Mouse (Mus musculus): Measurements from ENCODE around the gene Sema3b. TPM values are rescaled to one million over a fixed set of nuclear protein-coding genes. Genes with fewer than 3 reads are reported as not detected.

Sema3b gene
- polyA plus RNA-seq, 1 experiment from 2014 or later: 3.2 TPM

DNA sequence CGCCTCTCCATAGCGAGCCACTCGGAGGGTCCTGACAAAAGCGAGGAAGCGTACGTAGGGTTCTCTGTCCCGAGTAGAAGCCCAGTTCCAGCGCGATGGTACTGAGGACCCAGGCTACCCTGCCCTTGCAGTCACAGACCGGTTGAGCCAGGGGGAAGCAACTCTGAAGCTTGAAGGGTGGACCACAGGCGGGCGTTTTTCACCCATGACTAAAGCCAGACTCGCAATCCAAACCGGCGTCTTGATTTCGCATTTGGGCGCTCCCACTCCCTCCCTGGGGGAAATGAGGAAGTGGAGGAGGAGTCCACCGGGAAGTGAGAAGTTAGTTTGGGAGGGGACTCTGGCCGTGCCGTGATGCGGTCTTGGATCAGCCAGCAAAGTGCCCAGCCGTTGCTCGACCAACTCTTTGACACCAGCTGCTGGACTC lies 54.0 kb downstream of the Sema3b start:
- DNase-seq: peak; percentile 54
- Histone ChIP-seq H3K4me2 (ENCODE audit: low read length) (peak overlapping the region; percentile 92), H3K4me1 (ENCODE audit: control insufficient read depth, insufficient read depth, low read length) (peaks cover 26% of the 10 kb centered on the region), H3K9ac (replicated peaks; ENCODE audit: low read length) (peak overlapping the region; percentile 76), H3K9me3 (ENCODE audit: control insufficient read depth, low read length) (no peaks in the 10 kb centered on the region), H3K4me3 (replicated peaks; ENCODE audit: low read depth, low read length) (peak overlapping the region; percentile 73), H3K27me3 (ENCODE audit: control insufficient read depth, insufficient read depth, low read length) (peaks cover 30% of the 10 kb centered on the region), H3K27ac (replicated peaks; ENCODE audit: low read depth, low read length) (peak overlapping the region; percentile 88), H3K36me3 (ENCODE audit: control insufficient read depth, insufficient read depth, low read length) (peaks cover 33% of the 10 kb centered on the region)
- under 1% methylated on average over 23 of the region's 23 CpGs for WGBS
- no peak for ATAC-seq (ENCODE audit: low FRiP score, low TSS enrichment)

DNA sequence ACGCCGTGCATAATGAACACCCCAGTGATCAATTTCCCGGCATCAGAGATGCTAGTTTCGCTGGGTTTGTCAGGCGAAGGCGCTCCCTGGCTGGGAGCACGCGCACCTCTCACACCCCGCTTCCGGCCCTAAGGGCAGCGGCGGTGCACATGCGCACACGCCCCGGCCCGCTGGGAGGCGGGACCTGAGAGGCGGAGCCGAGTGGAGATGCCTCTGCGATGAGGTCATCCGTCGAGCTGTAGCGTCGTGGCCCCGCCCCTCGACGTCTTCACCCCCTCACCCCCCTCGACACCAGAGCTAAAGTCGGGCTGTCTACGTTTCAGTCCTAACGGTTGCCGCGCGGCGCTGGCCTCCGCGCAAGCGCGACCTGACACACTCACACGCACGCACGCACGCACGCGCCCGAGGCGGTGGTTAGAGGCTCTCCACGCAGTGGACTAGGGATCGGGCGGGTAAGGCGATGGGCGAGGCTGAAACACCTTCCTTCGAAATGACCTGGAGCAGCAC lies 54.7 kb downstream of the Sema3b start:
- Histone ChIP-seq H3K27me3 (ENCODE audit: control insufficient read depth, insufficient read depth, low read length) (peaks cover 30% of the 10 kb centered on the region), H3K36me3 (ENCODE audit: control insufficient read depth, insufficient read depth, low read length) (peaks cover 27% of the 10 kb centered on the region), H3K4me1 (ENCODE audit: control insufficient read depth, insufficient read depth, low read length) (peaks cover 26% of the 10 kb centered on the region), H3K9me3 (ENCODE audit: control insufficient read depth, low read length) (no peaks in the 10 kb centered on the region), H3K4me3 (replicated peaks; ENCODE audit: low read depth, low read length) (peak overlapping the region; percentile 73), H3K27ac (replicated peaks; ENCODE audit: low read depth, low read length) (peak overlapping the region; percentile 88), H3K4me2 (ENCODE audit: low read length) (peak overlapping the region; percentile 92), H3K9ac (replicated peaks; ENCODE audit: low read length) (peak overlapping the region; percentile 76)
- DNase-seq: peak; percentile 100
- under 1% methylated on average over 53 of the region's 53 CpGs for WGBS
- ATAC-seq (ENCODE audit: low FRiP score, low TSS enrichment): peak; percentile 94

DNA sequence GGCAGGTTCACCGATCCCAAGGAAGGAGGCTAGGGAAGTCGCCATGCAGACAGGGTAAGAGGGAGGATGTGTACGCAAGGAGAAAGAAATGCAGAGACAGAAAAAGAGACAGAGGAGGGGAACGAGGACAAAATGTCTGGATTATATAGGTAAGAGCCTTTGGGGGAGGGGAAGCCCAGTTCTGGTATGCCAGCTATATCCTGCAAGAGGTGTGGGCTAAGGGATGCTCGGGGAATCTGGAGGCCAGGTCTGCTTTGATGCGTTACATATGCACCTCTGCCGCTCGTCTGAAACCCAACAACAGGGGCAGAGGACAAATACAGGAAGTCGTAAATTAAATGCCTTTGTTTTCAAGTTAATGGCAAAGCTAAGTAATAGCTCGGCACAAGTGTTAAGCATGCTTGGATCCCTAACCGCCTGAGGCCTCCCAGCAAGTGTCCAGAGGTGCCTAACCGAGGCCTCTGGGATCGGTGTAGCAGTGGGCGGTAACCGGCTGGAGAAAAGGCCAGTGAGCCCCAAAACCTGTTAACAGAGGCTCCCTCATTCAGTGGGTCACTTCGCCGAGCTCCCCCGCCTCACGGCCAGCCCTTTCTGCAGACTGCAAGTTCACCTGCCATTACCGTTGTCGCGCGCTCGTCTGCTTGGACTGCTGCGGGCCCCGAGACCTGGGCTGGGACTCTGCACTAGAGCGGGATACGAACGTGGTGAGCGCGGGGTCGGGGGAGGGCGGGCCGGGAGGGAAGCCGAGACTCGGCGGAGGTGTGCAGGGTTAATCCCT lies 55.3 kb downstream of the Sema3b start:
- Histone ChIP-seq H3K36me3 (ENCODE audit: control insufficient read depth, insufficient read depth, low read length) (peaks cover 20% of the 10 kb centered on the region), H3K4me2 (ENCODE audit: low read length) (peak overlapping the region; percentile 92), H3K4me3 (replicated peaks; ENCODE audit: low read depth, low read length) (peak overlapping the region; percentile 73), H3K9me3 (ENCODE audit: control insufficient read depth, low read length) (no peaks in the 10 kb centered on the region), H3K27ac (replicated peaks; ENCODE audit: low read depth, low read length) (peak overlapping the region; percentile 88), H3K9ac (replicated peaks; ENCODE audit: low read length) (peak overlapping the region; percentile 76), H3K4me1 (ENCODE audit: control insufficient read depth, insufficient read depth, low read length) (peaks cover 26% of the 10 kb centered on the region), H3K27me3 (ENCODE audit: control insufficient read depth, insufficient read depth, low read length) (peaks cover 30% of the 10 kb centered on the region)
- DNase-seq: no peak
- 8% methylated on average over 37 of the region's 37 CpGs for WGBS
- peak; percentile 76; the same call in 1 of the 2 replicates for ATAC-seq (ENCODE audit: low FRiP score, low TSS enrichment)

GRCm38 (mm10) chr9:107552690-107553393 lies 56.2 kb downstream of the Sema3b start:
- Histone ChIP-seq H3K27me3 (ENCODE audit: control insufficient read depth, insufficient read depth, low read length) (peaks cover 30% of the 10 kb centered on the region), H3K36me3 (ENCODE audit: control insufficient read depth, insufficient read depth, low read length) (peaks cover 11% of the 10 kb centered on the region), H3K4me3 (replicated peaks; ENCODE audit: low read depth, low read length) (no peak overlapping the region), H3K4me2 (ENCODE audit: low read length) (no peak overlapping the region; the same call in 1 of the 2 replicates), H3K9me3 (ENCODE audit: control insufficient read depth, low read length) (no peaks in the 10 kb centered on the region), H3K4me1 (ENCODE audit: control insufficient read depth, insufficient read depth, low read length) (peaks cover 26% of the 10 kb centered on the region), H3K27ac (replicated peaks; ENCODE audit: low read depth, low read length) (no peak overlapping the region), H3K9ac (replicated peaks; ENCODE audit: low read length) (no peak overlapping the region)
- ATAC-seq (ENCODE audit: low FRiP score, low TSS enrichment) (no peak), DNase-seq (no peak)
- WGBS: 78% methylated on average over 5 of the region's 5 CpGs

- peak overlapping the region; percentile 53 for H3K4me2 ChIP-seq (ENCODE audit: low read length)
- H3K9ac ChIP-seq (replicated peaks; ENCODE audit: low read length): 0 out of 2 replicates have a peak overlapping the region, but pooled peaks have one; percentile 45
- WGBS: 11% methylated on average over 8 of the region's 8 CpGs
- ATAC-seq (ENCODE audit: low FRiP score, low TSS enrichment) (no peak), DNase-seq (no peak)
- H3K27ac ChIP-seq (replicated peaks; ENCODE audit: low read depth, low read length): no peak overlapping the region
- peaks cover 34% of the 10 kb centered on the region for H3K4me1 ChIP-seq (ENCODE audit: control insufficient read depth, insufficient read depth, low read length)
- peaks cover 3% of the 10 kb centered on the region; the same call in 1 of the 2 replicates for H3K36me3 ChIP-seq (ENCODE audit: control insufficient read depth, insufficient read depth, low read length)
- H3K4me3 ChIP-seq (replicated peaks; ENCODE audit: low read depth, low read length): peak overlapping the region; percentile 29
- peaks cover 30% of the 10 kb centered on the region for H3K27me3 ChIP-seq (ENCODE audit: control insufficient read depth, insufficient read depth, low read length)
- no peaks in the 10 kb centered on the region for H3K9me3 ChIP-seq (ENCODE audit: control insufficient read depth, low read length)
These were observed 57.1 kb downstream of the Sema3b start for GRCm38 (mm10) chr9:107551890-107552355.

DNA sequence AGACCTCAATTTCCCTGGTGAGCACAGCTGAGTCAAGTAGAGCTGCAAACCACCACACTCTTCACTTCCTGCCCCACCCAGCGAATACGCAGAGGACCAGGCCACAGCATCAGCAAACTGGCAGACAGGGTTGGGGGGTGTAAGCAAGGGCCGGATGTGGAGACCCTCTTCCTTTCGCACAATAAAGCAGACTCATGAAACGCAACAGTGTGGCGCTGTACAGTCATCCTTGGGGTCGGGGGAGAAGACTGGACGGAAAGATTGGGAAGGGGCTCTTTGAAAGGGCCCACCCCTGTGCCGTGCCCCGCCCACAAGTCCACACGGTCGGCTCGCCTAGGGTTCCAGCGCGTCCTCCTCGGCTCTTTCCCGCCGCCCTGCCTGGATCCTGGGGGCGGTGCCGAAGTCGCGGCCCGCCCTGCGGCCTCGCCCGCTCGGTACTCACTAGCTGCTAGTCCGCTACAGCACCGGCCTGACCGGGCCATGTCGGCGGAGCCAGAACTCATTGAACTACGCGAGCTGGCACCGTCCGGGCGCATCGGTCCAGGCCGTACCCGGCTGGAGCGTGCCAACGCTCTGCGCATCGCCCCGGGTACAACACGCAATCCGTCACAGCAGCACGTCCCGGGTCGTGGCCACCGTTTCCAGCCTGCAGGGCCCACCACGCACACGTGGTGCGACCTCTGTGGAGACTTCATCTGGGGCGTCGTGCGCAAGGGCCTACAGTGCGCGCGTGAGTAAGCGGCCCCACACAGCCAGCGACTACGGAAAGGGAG lies 57.7 kb downstream of the Sema3b start, which contains the start of gene Rassf1:
Gene Rassf1 (plus strand): TSS at position 439 of the 773 bp plus-strand sequence.
- Histone ChIP-seq H3K9me3 (ENCODE audit: control insufficient read depth, low read length) (no peaks in the 10 kb centered on the region), H3K4me3 (replicated peaks; ENCODE audit: low read depth, low read length) (peak within 1 kb of the TSS; percentile 29), H3K36me3 (ENCODE audit: control insufficient read depth, insufficient read depth, low read length) (no peaks in the 10 kb centered on the region), H3K27me3 (ENCODE audit: control insufficient read depth, insufficient read depth, low read length) (peaks cover 30% of the 10 kb centered on the region), H3K4me2 (ENCODE audit: low read length) (peak within 1 kb of the TSS; percentile 53), H3K27ac (replicated peaks; ENCODE audit: low read depth, low read length) (no peak within 1 kb of the TSS), H3K4me1 (ENCODE audit: control insufficient read depth, insufficient read depth, low read length) (peaks cover 35% of the 10 kb centered on the region), H3K9ac (replicated peaks; ENCODE audit: low read length) (peak within 1 kb of the TSS; percentile 45; the same call in 1 of the 2 replicates)
- peak; percentile 48 for DNase-seq
- no peak for ATAC-seq (ENCODE audit: low FRiP score, low TSS enrichment)
- WGBS: 2% methylated on average over 63 of the region's 63 CpGs

- Histone ChIP-seq H3K27me3 (ENCODE audit: control insufficient read depth, insufficient read depth, low read length) (peaks cover 30% of the 10 kb centered on the region), H3K4me3 (replicated peaks; ENCODE audit: low read depth, low read length) (peak overlapping the region; percentile 29; the same call in 1 of the 2 replicates), H3K4me1 (ENCODE audit: control insufficient read depth, insufficient read depth, low read length) (peaks cover 28% of the 10 kb centered on the region), H3K4me2 (ENCODE audit: low read length) (peak overlapping the region; percentile 53; the same call in 1 of the 2 replicates), H3K27ac (replicated peaks; ENCODE audit: low read depth, low read length) (no peak overlapping the region), H3K9ac (replicated peaks; ENCODE audit: low read length) (no peak overlapping the region), H3K9me3 (ENCODE audit: control insufficient read depth, low read length) (no peaks in the 10 kb centered on the region), H3K36me3 (ENCODE audit: control insufficient read depth, insufficient read depth, low read length) (no peaks in the 10 kb centered on the region)
- WGBS: 26% methylated on average over 23 of the region's 23 CpGs
- ATAC-seq (ENCODE audit: low FRiP score, low TSS enrichment) (no peak), DNase-seq (no peak)
These were observed 58.4 kb downstream of the Sema3b start for GRCm38 (mm10) chr9:107550491-107551116.
